Mouse (Mus musculus) liver, embryonic 16.5 days (tissue): ENCODE measurements around the gene Fads1. TPM values are rescaled to one million over a fixed set of nuclear protein-coding genes. Genes with fewer than 3 reads are reported as not detected.

ENCODE experiments used
- ATAC-seq: fragments of 200-750 bp; cut with Nextera tagmentation; 2 replicates; pipeline ENCODE4 v1.8.0; 2017; ENCODE audit warnings: low read depth, mild to moderate bottlenecking, moderate number of reproducible peaks, moderate library complexity
- H3K27ac ChIP-seq: fragments of 300-500 bp; sonication (generic); 2 replicates; pipeline ENCODE4 v1.5.1; 2014; ENCODE audit warnings: mild to moderate bottlenecking, low read length
- H3K27me3 ChIP-seq: fragments of 300-500 bp; sonication (generic); 2 replicates; pipeline ENCODE4 v1.6.1; 2014; ENCODE audit warnings: low read depth, low read length, mixed read lengths; ENCODE audit not compliant: control insufficient read depth, insufficient read depth
- H3K36me3 ChIP-seq: fragments of 300-500 bp; sonication (generic); 2 replicates; pipeline ENCODE4 v1.6.1; 2014; ENCODE audit warnings: mild to moderate bottlenecking; ENCODE audit not compliant: control insufficient read depth, insufficient read depth
- H3K4me1 ChIP-seq: fragments of 300-500 bp; sonication (generic); 2 replicates; pipeline ENCODE4 v1.6.1; 2014; ENCODE audit warnings: low read depth, low read length, mixed read lengths; ENCODE audit not compliant: control insufficient read depth
- H3K4me2 ChIP-seq: fragments of 300-500 bp; sonication (generic); 2 replicates; pipeline ENCODE4 v1.6.1; 2014; ENCODE audit warnings: low read depth, low read length, mixed read lengths
- H3K4me3 ChIP-seq: fragments of 300-500 bp; sonication (generic); 2 replicates; pipeline ENCODE4 v1.5.1; 2014; ENCODE audit warnings: low read depth, mild to moderate bottlenecking, low read length
- H3K9ac ChIP-seq: fragments of 300-500 bp; sonication (generic); 2 replicates; pipeline ENCODE4 v1.6.1; 2014; ENCODE audit warnings: low read depth, low read length
- H3K9me3 ChIP-seq: fragments of 300-500 bp; sonication (generic); replicated peaks from 2 replicates; pipeline ENCODE4 v1.6.1; 2016; ENCODE audit warnings: low read length; ENCODE audit not compliant: control insufficient read depth
- WGBS: fragments of 180-500 bp; shearing (Covaris S2); extraction: QIAGEN DNeasy Blood & Tissue Kit; methylation state at CpG from one replicate; pipeline ENCODE4 v1.1.7; 2014; ENCODE audit not compliant: insufficient replicate concordance; 5-methylcytosine and 5-hydroxymethylcytosine counted together
- polyA plus RNA-seq: library from polyadenylated mRNA; unstranded; fragments of >200 nt; fragmentation: Nextera tagmentation; extraction: Ambion mirVana; gene quantifications from 2 replicates; pipeline ENCODE4 v1.2.1, GENCODE M21; 2015

Gene Fads1
- polyA plus RNA-seq, 1 experiment from 2014 or later: 92.4 TPM

DNA sequence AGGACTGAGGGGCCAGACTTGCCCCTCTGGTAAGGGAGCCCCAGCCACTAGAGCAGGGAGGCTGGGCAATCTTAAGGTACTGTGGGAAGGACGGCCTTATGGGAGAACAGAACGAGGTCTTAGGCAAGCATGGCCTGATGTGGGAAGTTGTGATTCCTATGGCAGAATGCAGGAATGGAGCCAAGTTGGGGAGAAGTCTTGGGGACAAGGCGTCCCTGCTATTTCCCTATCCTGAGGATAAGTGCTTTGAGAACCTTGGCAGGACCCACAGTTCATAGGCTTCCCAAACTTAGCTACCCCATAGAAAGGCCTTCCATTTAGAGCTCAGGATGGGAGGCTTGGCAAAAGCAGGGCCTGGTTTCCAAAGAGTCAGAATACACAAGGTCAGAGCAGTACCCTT, 26.2 kb downstream of the Fads1 start:
- Histone ChIP-seq H3K27me3 (no peaks in the 10 kb centered on the region), H3K4me1 (peaks cover 7% of the 10 kb centered on the region), H3K4me2 (no peak overlapping the region), H3K36me3 (peaks cover 12% of the 10 kb centered on the region), H3K4me3 (no peak overlapping the region), H3K9ac (no peak overlapping the region), H3K27ac (no peak overlapping the region), H3K9me3 (no peaks in the 10 kb centered on the region)
- WGBS: 63% methylated on average over 3 of the region's 3 CpGs
- ATAC-seq: no peak

DNA sequence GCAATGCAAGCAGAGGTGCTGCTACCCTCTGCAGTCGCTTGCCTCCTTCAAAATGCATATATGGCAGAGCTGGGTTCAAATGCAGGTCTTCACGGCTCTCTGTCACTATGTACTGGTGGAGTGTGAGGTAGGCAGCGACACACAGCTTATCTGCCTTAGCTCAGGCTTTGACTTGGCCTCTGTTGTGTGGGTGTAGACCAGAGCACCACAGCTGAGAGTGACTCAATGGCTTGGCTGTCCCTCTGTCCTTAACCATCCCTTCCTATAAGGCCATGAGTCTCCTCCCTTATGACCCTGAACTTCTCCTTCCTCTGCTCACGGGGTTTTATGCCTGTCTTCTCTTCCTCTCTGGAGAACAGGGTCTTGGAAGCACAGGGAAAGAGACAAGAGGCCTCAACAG, 28.2 kb downstream of the Fads1 start:
- no peak overlapping the region for H3K4me3 ChIP-seq
- no peaks in the 10 kb centered on the region for H3K9me3 ChIP-seq
- H3K9ac ChIP-seq: no peak overlapping the region
- H3K4me1 ChIP-seq: no peaks in the 10 kb centered on the region
- H3K4me2 ChIP-seq: no peak overlapping the region
- 48% methylated on average over 4 of the region's 4 CpGs for WGBS
- ATAC-seq: 0 out of 2 replicates have a peak, but pooled peaks have one; percentile 11
- H3K27ac ChIP-seq: no peak overlapping the region
- peaks cover 12% of the 10 kb centered on the region for H3K36me3 ChIP-seq
- no peaks in the 10 kb centered on the region for H3K27me3 ChIP-seq

GRCm38 (mm10) chr19:10213796-10214471, 31.2 kb downstream of the Fads1 start:
- ATAC-seq: no peak
- Histone ChIP-seq H3K4me2 (no peak overlapping the region), H3K9ac (no peak overlapping the region), H3K27ac (no peak overlapping the region), H3K36me3 (no peaks in the 10 kb centered on the region), H3K27me3 (no peaks in the 10 kb centered on the region), H3K4me3 (no peak overlapping the region), H3K9me3 (no peaks in the 10 kb centered on the region), H3K4me1 (no peaks in the 10 kb centered on the region)
- WGBS: 71% methylated on average over 10 of the region's 10 CpGs

DNA sequence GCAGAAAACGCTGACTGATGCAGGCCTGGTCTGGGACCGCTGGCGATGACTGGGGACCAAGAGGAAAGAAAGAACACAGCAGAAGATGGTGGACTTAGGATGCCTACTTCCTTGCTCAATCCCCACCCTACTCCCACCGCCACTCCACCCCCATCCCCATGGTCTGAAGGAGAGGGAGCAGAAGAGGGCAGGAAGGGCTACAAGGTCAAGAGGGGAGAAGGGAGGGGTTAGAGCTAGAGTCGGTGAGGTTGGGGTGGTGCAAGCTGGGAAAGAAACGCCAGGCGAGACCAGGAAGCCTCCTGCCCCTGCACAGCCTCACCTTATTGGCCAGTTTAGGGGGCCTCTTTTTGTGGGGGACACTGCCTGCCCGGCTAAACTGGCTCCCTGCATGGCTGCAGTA, 33.4 kb downstream of the Fads1 start:
- Histone ChIP-seq H3K27ac (no peak overlapping the region), H3K4me2 (no peak overlapping the region), H3K9ac (no peak overlapping the region), H3K4me1 (no peaks in the 10 kb centered on the region), H3K4me3 (no peak overlapping the region), H3K27me3 (no peaks in the 10 kb centered on the region), H3K9me3 (no peaks in the 10 kb centered on the region), H3K36me3 (no peaks in the 10 kb centered on the region)
- no peak for ATAC-seq
- WGBS: 65% methylated on average over 8 of the region's 8 CpGs

DNA sequence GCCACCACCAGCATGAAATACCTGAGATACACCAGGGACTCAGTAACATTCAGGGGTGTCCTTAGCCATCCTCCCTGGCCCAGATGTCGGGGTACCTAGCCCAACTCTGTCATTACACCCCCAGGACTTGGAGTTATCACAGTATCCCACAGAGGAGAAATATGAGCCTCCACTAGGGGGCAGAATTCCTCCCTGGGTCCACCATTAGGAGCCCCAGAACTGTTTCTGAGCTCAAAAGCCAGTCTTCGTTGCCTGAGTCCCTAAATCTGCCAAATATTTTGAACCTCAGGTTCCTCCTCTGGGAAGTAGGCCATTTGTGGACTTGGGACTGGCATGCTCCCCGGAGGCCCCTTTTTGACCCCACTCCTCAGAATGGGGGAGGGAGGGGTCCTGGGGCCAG, 36.4 kb downstream of the Fads1 start:
- Histone ChIP-seq H3K4me3 (no peak overlapping the region), H3K4me2 (no peak overlapping the region), H3K27ac (no peak overlapping the region), H3K9me3 (no peaks in the 10 kb centered on the region), H3K27me3 (no peaks in the 10 kb centered on the region), H3K9ac (no peak overlapping the region), H3K4me1 (no peaks in the 10 kb centered on the region), H3K36me3 (no peaks in the 10 kb centered on the region)
- ATAC-seq: no peak
- 34% methylated on average over 3 of the region's 3 CpGs for WGBS

GRCm38 (mm10) chr19:10219593-10219992, 36.9 kb downstream of the Fads1 start:
- no peaks in the 10 kb centered on the region for H3K27me3 ChIP-seq
- no peaks in the 10 kb centered on the region for H3K4me1 ChIP-seq
- 54% methylated on average over 6 of the region's 6 CpGs for WGBS
- peak; percentile 8; the same call in 1 of the 2 replicates for ATAC-seq
- H3K4me3 ChIP-seq: no peak overlapping the region
- H3K9ac ChIP-seq: no peak overlapping the region
- no peak overlapping the region for H3K27ac ChIP-seq
- no peaks in the 10 kb centered on the region for H3K9me3 ChIP-seq
- H3K4me2 ChIP-seq: no peak overlapping the region
- H3K36me3 ChIP-seq: no peaks in the 10 kb centered on the region

DNA sequence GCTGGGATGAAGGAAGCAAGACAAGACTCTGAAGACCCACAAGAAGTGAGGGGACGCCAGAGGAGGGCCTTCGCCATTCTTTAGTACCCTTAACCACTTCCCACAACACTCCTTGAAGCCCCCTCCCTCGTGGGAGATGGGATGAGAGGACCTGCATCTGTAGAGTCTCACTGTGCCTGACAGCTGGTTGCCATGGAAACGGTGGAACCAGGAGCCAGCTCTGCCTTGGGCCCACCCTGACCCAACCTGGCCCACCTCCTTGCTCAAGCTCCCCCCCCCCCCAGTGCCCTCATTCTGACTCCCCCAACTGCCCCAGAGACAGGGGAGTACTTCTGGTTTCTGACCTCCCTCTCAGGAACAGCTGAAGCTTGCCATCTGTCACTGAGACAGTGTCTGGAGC, 38.9 kb downstream of the Fads1 start:
- Histone ChIP-seq H3K27ac (no peak overlapping the region), H3K36me3 (no peaks in the 10 kb centered on the region), H3K9ac (no peak overlapping the region), H3K27me3 (no peaks in the 10 kb centered on the region), H3K9me3 (no peaks in the 10 kb centered on the region), H3K4me3 (no peak overlapping the region), H3K4me1 (peaks cover 5% of the 10 kb centered on the region), H3K4me2 (no peak overlapping the region)
- ATAC-seq: no peak
- 38% methylated on average over 4 of the region's 4 CpGs for WGBS

DNA sequence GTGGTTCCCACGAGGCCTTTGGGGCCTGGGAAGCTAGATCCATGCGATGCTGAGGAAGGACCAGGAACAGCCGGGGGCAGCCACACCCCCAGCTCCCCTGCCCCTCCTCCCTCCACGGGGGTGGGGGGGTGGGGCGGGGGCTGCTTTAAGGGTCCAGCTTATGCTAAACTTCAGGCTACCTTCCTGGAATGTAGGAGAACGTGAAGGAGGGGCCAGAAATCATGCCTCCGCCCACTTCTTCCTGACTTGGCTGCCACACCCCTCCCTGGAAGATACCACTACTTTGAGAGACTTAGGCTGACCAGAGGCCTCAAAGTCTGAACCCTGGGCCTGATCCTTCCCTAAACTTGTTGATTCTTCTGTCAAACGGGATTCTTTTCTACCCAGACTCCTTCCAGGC, 40.0 kb downstream of the Fads1 start:
- Histone ChIP-seq H3K9me3 (no peaks in the 10 kb centered on the region), H3K36me3 (no peaks in the 10 kb centered on the region), H3K4me2 (no peak overlapping the region), H3K27ac (no peak overlapping the region), H3K4me1 (peaks cover 5% of the 10 kb centered on the region), H3K9ac (no peak overlapping the region), H3K27me3 (no peaks in the 10 kb centered on the region), H3K4me3 (no peak overlapping the region)
- ATAC-seq: no peak
- 34% methylated on average over 8 of the region's 8 CpGs for WGBS

GRCm38 (mm10) chr19:10223561-10223960, 40.9 kb downstream of the Fads1 start:
- Histone ChIP-seq H3K36me3 (no peaks in the 10 kb centered on the region), H3K9ac (no peak overlapping the region), H3K9me3 (no peaks in the 10 kb centered on the region), H3K4me2 (no peak overlapping the region), H3K27me3 (no peaks in the 10 kb centered on the region), H3K4me3 (no peak overlapping the region), H3K27ac (no peak overlapping the region), H3K4me1 (peaks cover 5% of the 10 kb centered on the region)
- WGBS: 44% methylated on average over 4 of the region's 4 CpGs
- no peak for ATAC-seq
